Mouse (Mus musculus) gastrocnemius, postnatal 10 days (tissue): ENCODE data around the gene Epor. TPM values are rescaled to one million over a fixed set of nuclear protein-coding genes. Genes with fewer than 3 reads are reported as not detected.

ENCODE experiments used
- DNase-seq: peaks from one replicate; pipeline ENCODE4 v3.0.0; 2021; ENCODE audit warnings: mixed read lengths
- long read RNA-seq, 2 experiments: library from polyadenylated mRNA; stranded (forward); transcript quantifications; one replicate each; pipeline ENCODE4 v2.0.0; 2021
- total RNA-seq, 2 experiments: library from RNA; stranded (reverse); gene quantifications; 2 replicates each; pipeline ENCODE4 v1.2.3; 2021

Epor gene
- 1 to 10 TPM; 3.8 to 5.5 TPM for total RNA-seq
- long read RNA-seq, experiment 1, partial matches to known transcripts = 1 of 5 reads
- long read RNA-seq, experiment 1, other reads (novel, unspliced or antisense) = 2 of 5 reads
- long read RNA-seq, experiment 2, partial matches to known transcripts = 0 of 1 reads
- long read RNA-seq, experiment 2, other reads (novel, unspliced or antisense) = 0 of 1 reads

GRCm38 (mm10) chr9:21963417-21963816, at the start of gene Epor:
TSS of gene Epor (minus strand) at chr9:21963506.
- peak; percentile 68 for DNase-seq

GRCm38 (mm10) chr9:22012731-22013130, 49.4 kb upstream of the Epor start:
- DNase-seq = no peak

- DNase-seq = no peak
Observed at GRCm38 (mm10) chr9:22011055-22011454, 47.7 kb upstream of the Epor start.

GRCm38 (mm10) chr9:22004546-22004945, 41.2 kb upstream of the Epor start:
- DNase-seq = no peak

GRCm38 (mm10) chr9:22003163-22003554, 39.9 kb upstream of the Epor start:
- peak; percentile 32 for DNase-seq

GRCm38 (mm10) chr9:22002194-22003162, 39.2 kb upstream of the Epor start, which contains the start of the genes Ccdc151 and Prkcsh:
TSS of gene Ccdc151 (minus strand) at chr9:22002634.
TSS of gene Prkcsh (plus strand) at chr9:22002806.
- DNase-seq = peak; percentile 97

- DNase-seq = no peak
Observed at GRCm38 (mm10) chr9:22001633-22002032, 38.3 kb upstream of the Epor start.

GRCm38 (mm10) chr9:22000296-22000695, 37.0 kb upstream of the Epor start:
- no peak for DNase-seq

- no peak for DNase-seq
Observed at GRCm38 (mm10) chr9:21996178-21996867, 33.0 kb upstream of the Epor start.

- no peak for DNase-seq
Observed at GRCm38 (mm10) chr9:21992227-21992626, 28.9 kb upstream of the Epor start.

GRCm38 (mm10) chr9:21989230-21990110, 26.2 kb upstream of the Epor start, which contains the start of gene Rgl3:
TSS of gene Rgl3 (minus strand) at chr9:21989446.
- peak; percentile 46 for DNase-seq

- DNase-seq = no peak
Observed at GRCm38 (mm10) chr9:21988421-21989101, 25.3 kb upstream of the Epor start.

- DNase-seq = no peak
Observed at GRCm38 (mm10) chr9:21987592-21988342, 24.5 kb upstream of the Epor start.

- DNase-seq = no peak
Observed at GRCm38 (mm10) chr9:21983911-21984310, 20.6 kb upstream of the Epor start.

- DNase-seq = no peak
Observed at GRCm38 (mm10) chr9:21978398-21979128, 15.3 kb upstream of the Epor start.

- peak; percentile 47 for DNase-seq
Observed at GRCm38 (mm10) chr9:21977972-21978371, 14.7 kb upstream of the Epor start.

GRCm38 (mm10) chr9:21977331-21977730, 14.0 kb upstream of the Epor start:
- DNase-seq = no peak

GRCm38 (mm10) chr9:21976626-21977175, 13.4 kb upstream of the Epor start:
- DNase-seq = no peak

GRCm38 (mm10) chr9:21969304-21969703, 6.0 kb upstream of the Epor start:
- no peak for DNase-seq
